Mouse (Mus musculus) mesoderm, embryonic 11.5 days (tissue): ENCODE data around the gene Ttll4.

ENCODE experiments used
- DNase-seq: peaks from one replicate; pipeline ENCODE4 v3.0.0-alpha.2; 2012; ENCODE audit warnings: low read depth, low spot score

Ttll4 gene

GRCm38 (mm10) chr1:74752833-74753232, 91.3 kb downstream of the Ttll4 start:
- DNase-seq = no peak
